Mouse (Mus musculus): ENCODE measurements around the gene Degs1. TPM values are rescaled to one million over a fixed set of nuclear protein-coding genes. Genes with fewer than 3 reads are reported as not detected.
"Not testable (repeated sequence)": the region's sequence is repeated elsewhere in the genome, so short reads cannot be mapped to it uniquely, and the experiment has no call there.

Degs1 gene
- polyA plus RNA-seq, 1 experiment from 2014 or later, result 169 TPM

DNA sequence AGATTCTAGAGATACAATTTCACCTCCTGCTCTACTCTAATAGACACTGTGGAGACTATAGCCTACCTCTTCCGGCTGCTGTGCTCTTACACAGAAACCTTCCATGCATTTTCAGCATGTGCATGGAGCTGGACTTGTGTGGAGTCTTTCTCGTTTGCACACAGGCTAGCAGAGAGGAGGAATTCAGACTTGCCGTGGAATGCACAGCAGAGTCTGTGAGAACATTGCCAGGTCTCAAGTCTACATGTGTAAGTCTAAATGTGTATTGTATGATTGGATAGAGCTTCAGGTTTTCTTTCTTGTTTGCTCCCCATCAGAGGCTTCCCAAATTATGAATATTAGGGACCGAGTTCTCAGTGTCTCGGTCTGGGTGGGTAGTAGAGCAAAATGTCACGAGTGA, 14.2 kb upstream of the Degs1 start:
- WGBS, result 84% methylated on average over 6 of the region's 6 CpGs

DNA sequence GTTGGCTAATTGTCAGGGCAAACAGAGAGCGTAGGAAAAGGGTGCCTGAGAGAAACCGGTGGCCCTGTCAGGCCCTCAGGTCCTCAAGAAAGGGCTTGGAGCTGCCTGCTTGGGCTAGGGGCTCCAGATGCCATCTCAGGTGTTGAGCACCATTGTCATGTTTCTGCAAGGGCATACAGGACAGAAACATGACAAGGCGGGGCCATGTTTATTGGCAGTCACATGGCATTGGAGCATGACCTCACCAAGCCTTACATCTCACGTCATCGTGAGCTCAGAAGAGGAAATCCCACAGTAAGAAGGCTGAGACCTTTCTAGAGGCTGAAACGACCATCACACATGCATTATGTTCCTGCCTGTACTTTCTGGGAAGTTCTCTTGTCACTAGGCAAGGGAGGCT, 13.5 kb upstream of the Degs1 start:
- Histone ChIP-seq H3K4me3 (replicated peaks; ENCODE audit: low read depth, low read length) (no peak overlapping the region), H3K27ac (no peak overlapping the region), H3K4me2 (ENCODE audit: low read length) (no peak overlapping the region), H3K36me3 (ENCODE audit: insufficient read depth, low read length) (no peaks in the 10 kb centered on the region), H3K4me1 (replicated peaks; ENCODE audit: insufficient read depth, low read length) (no peaks in the 10 kb centered on the region), H3K27me3 (ENCODE audit: insufficient read depth, low read length) (no peaks in the 10 kb centered on the region), H3K9ac (ENCODE audit: low read depth, low read length) (no peak overlapping the region), H3K9me3 (replicated peaks; ENCODE audit: low read length) (no peaks in the 10 kb centered on the region)
- no peak for TF ChIP-seq CTCF (IDR thresholded peaks at IDR 0.05; ENCODE audit: low read depth)
- DNase-seq (ENCODE audit: low spot score) (no peak), ATAC-seq (replicated peaks; ENCODE audit: low FRiP score, low read depth) (no peak)
- 87% methylated on average over 6 of the region's 6 CpGs for WGBS

More for the DNA sequence above, 14.2 kb upstream of the Degs1 start:
- DNase-seq (ENCODE audit: low spot score), result no peak
- TF ChIP-seq CTCF (IDR thresholded peaks at IDR 0.05; ENCODE audit: low read depth), result no peak
- H3K4me3 ChIP-seq (replicated peaks; ENCODE audit: low read depth, low read length), result no peak overlapping the region
- no peak for ATAC-seq (replicated peaks; ENCODE audit: low FRiP score, low read depth)
- no peak overlapping the region for H3K4me2 ChIP-seq (ENCODE audit: low read length)
- H3K9ac ChIP-seq (ENCODE audit: low read depth, low read length), result no peak overlapping the region
- no peaks in the 10 kb centered on the region for H3K27me3 ChIP-seq (ENCODE audit: insufficient read depth, low read length)
- no peaks in the 10 kb centered on the region for H3K9me3 ChIP-seq (replicated peaks; ENCODE audit: low read length)
- H3K27ac ChIP-seq, result no peak overlapping the region
- H3K36me3 ChIP-seq (ENCODE audit: insufficient read depth, low read length), result no peaks in the 10 kb centered on the region
- no peaks in the 10 kb centered on the region for H3K4me1 ChIP-seq (replicated peaks; ENCODE audit: insufficient read depth, low read length)

- peak; percentile 76 for DNase-seq (ENCODE audit: low spot score)
- WGBS, result 39% methylated on average over 4 of the region's 4 CpGs
- ATAC-seq (replicated peaks; ENCODE audit: low FRiP score, low read depth), result no peak
Measured at GRCm38 (mm10) chr1:182292291-182292690, 9.7 kb upstream of the Degs1 start.

GRCm38 (mm10) chr1:182290741-182291140, 8.1 kb upstream of the Degs1 start:
- H3K4me2 ChIP-seq (ENCODE audit: low read length); H3K36me3 ChIP-seq (ENCODE audit: insufficient read depth, low read length); H3K27ac ChIP-seq; H3K9ac ChIP-seq (ENCODE audit: low read depth, low read length); ATAC-seq (replicated peaks; ENCODE audit: low FRiP score, low read depth); H3K4me1 ChIP-seq (replicated peaks; ENCODE audit: insufficient read depth, low read length); H3K27me3 ChIP-seq (ENCODE audit: insufficient read depth, low read length); H3K4me3 ChIP-seq (replicated peaks; ENCODE audit: low read depth, low read length); DNase-seq (ENCODE audit: low spot score); H3K9me3 ChIP-seq (replicated peaks; ENCODE audit: low read length): not testable (repeated sequence)
- WGBS, result 93% methylated on average over 3 of the region's 3 CpGs

More at GRCm38 (mm10) chr1:182292291-182292690, 9.7 kb upstream of the Degs1 start:
- no peaks in the 10 kb centered on the region for H3K4me1 ChIP-seq (replicated peaks; ENCODE audit: insufficient read depth, low read length)
- H3K27me3 ChIP-seq (ENCODE audit: insufficient read depth, low read length), result no peaks in the 10 kb centered on the region
- H3K9ac ChIP-seq (ENCODE audit: low read depth, low read length), result no peak overlapping the region
- H3K4me2 ChIP-seq (ENCODE audit: low read length), result no peak overlapping the region
- no peak overlapping the region for H3K4me3 ChIP-seq (replicated peaks; ENCODE audit: low read depth, low read length)
- H3K36me3 ChIP-seq (ENCODE audit: insufficient read depth, low read length), result no peaks in the 10 kb centered on the region
- H3K9me3 ChIP-seq (replicated peaks; ENCODE audit: low read length), result no peaks in the 10 kb centered on the region
- TF ChIP-seq CTCF (IDR thresholded peaks at IDR 0.05; ENCODE audit: low read depth), result no peak
- no peak overlapping the region for H3K27ac ChIP-seq

GRCm38 (mm10) chr1:182289781-182290180, 7.2 kb upstream of the Degs1 start:
- DNase-seq (ENCODE audit: low spot score) (peak; percentile 31), ATAC-seq (replicated peaks; ENCODE audit: low FRiP score, low read depth) (no peak)

GRCm38 (mm10) chr1:182288601-182289000, 6.0 kb upstream of the Degs1 start:
- Histone ChIP-seq H3K27me3 (ENCODE audit: insufficient read depth, low read length) (no peaks in the 10 kb centered on the region), H3K27ac (no peak overlapping the region), H3K4me1 (replicated peaks; ENCODE audit: insufficient read depth, low read length) (no peaks in the 10 kb centered on the region), H3K9ac (ENCODE audit: low read depth, low read length) (no peak overlapping the region), H3K4me3 (replicated peaks; ENCODE audit: low read depth, low read length) (no peak overlapping the region), H3K36me3 (ENCODE audit: insufficient read depth, low read length) (no peaks in the 10 kb centered on the region), H3K4me2 (ENCODE audit: low read length) (no peak overlapping the region), H3K9me3 (replicated peaks; ENCODE audit: low read length) (no peaks in the 10 kb centered on the region)
- WGBS, result 72% methylated on average over 2 of the region's 2 CpGs
- TF ChIP-seq CTCF (IDR thresholded peaks at IDR 0.05; ENCODE audit: low read depth), result no peak
- no peak for DNase-seq (ENCODE audit: low spot score)
- no peak for ATAC-seq (replicated peaks; ENCODE audit: low FRiP score, low read depth)

More at GRCm38 (mm10) chr1:182289781-182290180, 7.2 kb upstream of the Degs1 start:
- Histone ChIP-seq H3K9me3 (replicated peaks; ENCODE audit: low read length) (no peaks in the 10 kb centered on the region), H3K4me2 (ENCODE audit: low read length) (no peak overlapping the region), H3K9ac (ENCODE audit: low read depth, low read length) (no peak overlapping the region), H3K4me3 (replicated peaks; ENCODE audit: low read depth, low read length) (no peak overlapping the region), H3K36me3 (ENCODE audit: insufficient read depth, low read length) (no peaks in the 10 kb centered on the region), H3K27ac (no peak overlapping the region), H3K27me3 (ENCODE audit: insufficient read depth, low read length) (no peaks in the 10 kb centered on the region), H3K4me1 (replicated peaks; ENCODE audit: insufficient read depth, low read length) (no peaks in the 10 kb centered on the region)
- no peak for TF ChIP-seq CTCF (IDR thresholded peaks at IDR 0.05; ENCODE audit: low read depth)
- 50% methylated on average over 2 of the region's 2 CpGs for WGBS

DNA sequence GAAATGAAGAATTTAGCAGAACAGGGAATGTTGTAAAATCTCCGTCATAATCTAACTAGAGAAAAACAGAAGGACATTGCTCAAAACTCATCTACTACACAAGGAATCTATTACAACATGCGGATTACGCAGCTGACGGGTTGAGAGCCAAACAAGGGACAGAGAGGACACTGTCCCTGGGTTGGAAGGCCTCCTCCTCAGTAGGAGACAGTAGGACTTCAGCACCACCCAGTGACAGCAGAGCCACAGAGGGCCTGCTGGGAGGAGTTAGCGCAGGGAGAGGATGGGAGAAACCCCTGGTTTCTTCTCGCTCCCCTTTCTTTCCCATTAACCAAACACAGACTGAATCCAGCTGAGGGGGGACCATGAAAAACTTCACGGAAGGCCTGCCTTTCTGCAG, 5.2 kb upstream of the Degs1 start:
- no peak for ATAC-seq (replicated peaks; ENCODE audit: low FRiP score, low read depth)
- H3K36me3 ChIP-seq (ENCODE audit: insufficient read depth, low read length), result no peaks in the 10 kb centered on the region
- no peaks in the 10 kb centered on the region for H3K27me3 ChIP-seq (ENCODE audit: insufficient read depth, low read length)
- H3K4me3 ChIP-seq (replicated peaks; ENCODE audit: low read depth, low read length), result no peak overlapping the region
- peak; percentile 63 for DNase-seq (ENCODE audit: low spot score)
- no peak overlapping the region for H3K27ac ChIP-seq
- no peak overlapping the region for H3K9ac ChIP-seq (ENCODE audit: low read depth, low read length)
- peak; percentile 48; the same call in 1 of the 2 replicates for TF ChIP-seq CTCF (IDR thresholded peaks at IDR 0.05; ENCODE audit: low read depth)
- H3K9me3 ChIP-seq (replicated peaks; ENCODE audit: low read length), result no peaks in the 10 kb centered on the region
- H3K4me2 ChIP-seq (ENCODE audit: low read length), result no peak overlapping the region
- 55% methylated on average over 7 of the region's 7 CpGs for WGBS
- H3K4me1 ChIP-seq (replicated peaks; ENCODE audit: insufficient read depth, low read length), result 0 out of 2 replicates have a peak, but pooled peaks cover 3% of the 10 kb centered on the region
